Mouse (Mus musculus) E14TG2a.4 (cell line): Measurements from ENCODE around the gene Nolc1.

ENCODE experiments used
- CTCF ChIP-seq: conservative IDR thresholded peaks from 2 replicates; pipeline ENCODE4 v1.5.1; 2014; ENCODE audit warnings: low read length
- NANOG ChIP-seq: IDR thresholded peaks from 2 replicates; pipeline ENCODE4 v1.6.1; 2014; ENCODE audit warnings: borderline replicate concordance, low read length, mixed read lengths
- POU5F1 ChIP-seq: IDR thresholded peaks from 2 replicates; pipeline ENCODE4 v1.6.1; 2014; ENCODE audit warnings: low read length, borderline replicate concordance

DNA sequence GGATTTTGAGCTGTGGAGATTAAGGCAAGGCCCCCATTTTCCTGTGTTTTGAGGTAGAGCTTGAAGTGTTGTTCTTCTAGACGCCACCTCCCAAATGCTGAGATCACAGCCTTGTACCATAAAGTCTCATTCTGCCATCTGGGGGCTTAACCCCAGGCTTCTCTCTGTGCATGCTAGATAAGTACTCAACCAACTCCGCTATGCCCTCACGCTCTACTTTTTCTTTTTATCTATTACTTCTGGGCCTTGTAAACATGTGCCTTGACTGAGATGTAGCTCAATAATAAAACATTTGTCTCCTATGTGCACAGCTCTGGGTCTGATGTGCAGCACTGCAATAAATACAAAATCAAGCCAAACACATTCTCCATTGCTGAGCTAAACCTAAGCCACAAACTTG, 43.8 kb downstream of the Nolc1 start:
- TF ChIP-seq CTCF (no peak), POU5F1 (no peak), NANOG (no peak)
